Mouse (Mus musculus) ovary, postnatal 10 days (tissue): Measurements from ENCODE around the gene Arid3b.
"Not testable (repeated sequence)": the region's sequence is repeated elsewhere in the genome, so short reads cannot be mapped to it uniquely, and the experiment has no call there.

ENCODE experiments used
- DNase-seq: peaks from one replicate; pipeline ENCODE4 v3.0.0; 2022; ENCODE audit warnings: low spot score

Arid3b gene

DNA sequence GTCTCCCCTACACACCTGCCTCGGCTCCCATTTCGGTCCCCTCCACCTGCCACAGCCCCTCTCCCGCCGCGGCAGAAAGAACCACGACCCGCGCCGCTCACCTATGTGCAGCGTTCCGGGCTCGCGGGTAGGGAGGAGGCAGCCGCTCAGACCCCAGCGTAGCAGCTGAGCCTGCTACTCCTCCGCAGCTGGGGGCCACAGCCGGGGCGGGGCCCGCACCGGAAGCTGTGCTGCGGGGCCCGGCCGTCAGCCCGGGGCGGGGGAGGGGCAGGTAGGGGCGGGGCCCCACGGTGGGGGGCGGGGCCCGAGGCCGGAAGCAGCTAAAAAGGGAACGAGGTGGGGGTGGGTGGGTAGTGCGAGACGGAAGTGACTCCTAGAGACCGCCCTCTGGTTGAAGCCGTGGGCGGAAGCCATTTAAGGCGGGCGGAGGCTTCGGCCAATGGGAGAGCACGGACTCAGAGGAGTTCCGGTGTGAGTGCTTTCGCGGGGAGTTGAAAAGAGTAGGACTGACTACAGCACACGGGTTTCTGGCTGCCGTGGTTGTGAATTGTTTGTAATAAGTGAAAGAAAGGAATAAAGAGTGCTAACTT, at the start of gene Arid3b:
Arid3b (minus strand) TSS at position 213 of the 590 bp plus-strand sequence.
- DNase-seq = peak; percentile 64

DNA sequence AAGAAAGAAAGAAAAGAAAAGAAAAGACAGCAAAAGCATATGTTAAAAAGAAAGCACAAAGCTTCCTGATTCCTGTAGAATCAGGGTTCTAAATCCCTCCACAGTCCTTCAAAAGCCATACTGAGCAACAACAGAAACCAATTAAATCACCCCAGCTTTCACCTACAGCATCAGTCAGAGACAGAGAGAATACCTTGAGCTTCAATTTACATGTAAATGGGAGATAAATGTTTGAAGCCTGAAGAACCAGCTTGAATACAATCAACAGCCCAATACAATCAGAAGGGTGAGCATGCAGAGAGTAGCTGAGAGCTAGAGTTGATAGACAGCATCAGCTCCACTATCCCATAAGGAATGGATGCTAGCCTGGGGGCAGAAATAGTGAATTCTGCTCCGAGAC, 46.8 kb upstream of the Arid3b start:
- DNase-seq = no peak

DNA sequence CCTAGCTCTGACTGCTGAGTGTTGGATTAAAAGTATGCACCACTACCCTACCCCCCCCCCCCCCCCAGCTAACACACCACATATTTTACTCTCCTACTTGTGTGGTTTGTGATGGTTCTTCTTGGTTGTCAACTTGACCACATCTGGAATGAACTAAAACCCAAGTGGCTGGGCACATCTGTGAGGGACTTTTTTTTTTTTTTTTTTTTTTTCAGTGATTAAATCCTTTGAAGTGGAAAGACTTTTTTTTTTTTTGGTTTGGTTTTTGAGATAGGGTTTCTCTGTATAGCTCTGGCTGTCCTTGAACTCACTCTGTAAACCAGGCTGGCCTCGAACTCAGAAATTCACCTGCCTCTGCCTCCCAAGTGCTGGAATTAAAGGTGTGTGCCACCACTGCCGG, 45.2 kb upstream of the Arid3b start:
- DNase-seq = not testable (repeated sequence)

DNA sequence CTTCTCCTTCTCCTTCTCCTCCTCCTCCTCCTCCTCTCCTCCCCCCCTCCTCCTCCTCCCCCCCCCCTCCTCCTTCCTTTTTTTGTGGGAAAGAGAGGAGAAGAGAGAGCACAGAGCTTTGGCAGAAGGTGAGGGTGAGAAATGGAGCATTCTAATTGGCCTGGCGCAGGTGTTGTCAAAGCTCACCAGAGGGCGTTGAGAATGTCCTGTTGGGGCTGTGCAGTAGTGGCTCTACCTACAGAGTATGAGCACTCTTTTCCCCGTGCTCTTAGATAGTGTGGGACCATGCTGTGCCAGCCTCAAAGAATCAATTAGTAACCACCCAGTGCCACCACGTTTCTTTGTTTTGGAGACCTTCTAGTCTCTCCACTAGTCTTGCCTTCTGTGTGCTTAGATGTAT, 43.7 kb upstream of the Arid3b start:
- no peak for DNase-seq

DNA sequence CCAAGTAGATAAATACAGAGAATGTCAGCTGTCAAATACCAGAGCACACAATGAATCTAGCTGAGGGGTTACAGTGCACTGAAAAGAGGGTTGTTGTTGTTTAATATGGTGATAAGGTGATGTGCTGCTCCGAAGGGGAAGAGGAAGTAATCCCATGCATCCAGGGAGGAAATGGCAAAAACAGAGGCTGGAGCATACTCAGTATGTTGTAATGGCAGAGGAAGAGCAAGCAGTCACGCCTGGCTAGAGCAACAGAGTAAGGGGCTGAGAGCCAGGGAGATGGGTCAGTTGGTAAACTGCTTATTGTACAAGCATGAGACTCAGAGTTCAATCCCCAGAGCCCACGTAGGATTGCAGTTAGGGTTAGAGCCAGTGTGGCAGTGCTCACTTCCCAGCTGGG, 42.6 kb upstream of the Arid3b start:
- no peak for DNase-seq

DNA sequence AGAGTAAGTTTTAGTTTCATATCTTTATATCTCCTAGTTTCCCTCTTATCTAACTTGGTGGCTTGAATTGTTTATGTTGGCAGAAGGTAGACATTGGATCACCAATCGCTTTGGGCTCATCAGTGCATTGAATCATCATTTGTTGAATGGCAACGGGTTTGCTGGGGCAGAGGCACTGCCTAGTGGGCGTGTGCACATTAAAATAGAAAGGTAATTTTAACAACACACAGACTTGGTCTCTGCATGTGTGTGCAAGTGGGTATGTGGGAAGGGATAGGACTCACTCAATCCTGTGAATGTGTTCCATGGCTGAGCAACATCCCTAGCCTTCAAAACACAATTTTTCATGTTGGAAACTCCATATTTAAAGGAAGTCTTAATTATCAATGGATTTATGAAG, 38.4 kb upstream of the Arid3b start:
- no peak for DNase-seq

DNA sequence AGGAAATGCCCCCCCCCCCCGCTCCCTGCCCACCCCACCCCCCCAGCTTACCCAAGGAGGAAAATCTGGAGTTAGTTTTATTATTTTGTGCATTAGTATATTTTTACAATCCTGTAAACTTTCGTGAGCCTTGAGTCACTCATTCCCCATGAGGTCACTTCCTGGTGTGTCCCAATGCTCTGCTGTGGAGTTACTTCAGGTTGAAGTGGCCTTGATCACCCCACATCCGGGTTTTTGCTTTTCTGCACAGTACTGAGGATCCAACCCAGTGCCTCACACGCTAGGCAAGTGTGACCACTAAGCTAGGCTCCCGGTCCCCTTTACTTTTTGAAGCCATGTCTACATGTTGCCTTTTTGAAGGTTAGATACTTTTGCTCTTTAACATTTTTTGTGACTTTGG, 37.5 kb upstream of the Arid3b start:
- DNase-seq = no peak

DNA sequence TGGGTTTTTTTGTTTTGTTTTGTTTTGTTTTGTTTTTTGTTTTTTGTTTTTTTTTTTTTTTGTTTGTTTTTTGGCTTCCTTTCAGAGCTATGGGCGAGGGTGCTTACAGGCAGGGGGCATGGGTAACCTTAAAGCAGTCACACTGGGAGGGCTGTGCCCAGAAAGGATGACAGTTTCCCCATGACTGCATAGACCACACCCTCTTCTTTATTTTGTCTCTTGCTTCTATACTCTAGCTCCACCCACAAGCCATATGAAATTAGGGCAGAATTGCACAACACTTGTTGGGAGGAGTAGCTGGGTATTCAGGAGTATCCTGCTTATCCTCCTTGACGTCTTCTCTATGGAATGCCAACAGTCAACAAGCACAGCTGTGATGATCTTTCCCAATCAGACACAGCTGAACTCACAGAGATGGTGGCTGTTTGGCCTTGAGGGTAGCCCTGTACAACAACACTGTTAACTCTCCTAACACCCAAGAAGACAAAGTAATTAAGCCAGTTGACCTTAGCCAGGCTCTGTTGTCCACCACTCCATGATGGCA, 33.8 kb upstream of the Arid3b start:
- DNase-seq = no peak

DNA sequence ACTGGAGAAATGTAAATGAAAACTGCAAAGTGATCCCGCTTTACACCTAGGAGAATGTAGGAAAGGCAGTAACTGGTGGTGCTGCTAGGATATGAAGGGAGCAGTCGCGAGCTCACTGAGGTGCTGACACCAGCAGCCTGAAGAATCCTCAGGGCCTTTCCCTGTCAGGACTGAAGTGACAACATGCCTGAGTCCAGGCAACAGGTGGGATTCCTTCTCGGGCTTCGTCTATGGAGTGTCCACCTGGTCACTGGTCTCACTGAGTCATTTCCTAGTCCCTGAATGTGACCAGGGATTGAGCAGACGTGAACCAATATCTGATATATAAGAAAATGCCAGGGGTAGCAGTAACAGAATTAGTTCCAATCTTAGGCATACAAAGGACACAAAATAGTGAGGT, 32.2 kb upstream of the Arid3b start:
- no peak for DNase-seq

DNA sequence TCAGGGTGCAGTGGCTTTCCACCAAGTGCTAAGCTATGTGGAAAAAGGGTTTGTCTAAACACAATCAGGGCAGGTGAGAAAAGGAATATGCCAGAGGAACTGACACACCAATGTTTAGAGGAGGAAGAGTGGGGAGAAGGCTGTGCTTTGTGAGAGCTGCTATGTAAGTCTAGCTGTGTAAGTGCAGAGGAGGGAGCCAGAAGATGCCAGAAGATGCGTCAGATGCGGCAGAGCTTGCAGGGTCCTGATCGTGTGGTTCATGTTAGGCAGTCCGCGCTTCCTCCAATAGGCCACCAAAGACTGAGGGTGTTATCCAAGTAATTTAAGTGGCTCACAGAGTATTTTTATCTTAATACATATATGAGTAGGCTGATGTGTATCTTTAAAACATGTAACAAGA, 31.3 kb upstream of the Arid3b start:
- DNase-seq = no peak

DNA sequence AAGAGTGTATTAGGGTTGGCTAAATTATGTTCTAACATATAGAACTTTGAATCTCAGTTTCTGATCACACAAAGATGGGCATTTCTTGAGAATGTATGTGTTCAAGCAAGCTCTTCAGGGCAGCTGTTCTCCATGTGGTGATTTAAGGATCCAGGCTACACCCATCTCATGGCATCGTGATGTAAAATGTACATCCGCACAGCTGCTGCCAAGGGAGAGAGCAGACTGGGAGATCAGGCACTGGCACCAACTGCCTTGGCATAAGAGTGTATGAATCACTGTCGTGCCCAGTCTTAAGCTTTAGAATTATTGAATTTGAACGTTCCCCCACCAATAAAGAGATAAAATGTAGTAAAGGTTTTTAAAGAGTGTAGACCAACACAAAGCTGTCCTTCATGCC, 30.6 kb upstream of the Arid3b start:
- no peak for DNase-seq

DNA sequence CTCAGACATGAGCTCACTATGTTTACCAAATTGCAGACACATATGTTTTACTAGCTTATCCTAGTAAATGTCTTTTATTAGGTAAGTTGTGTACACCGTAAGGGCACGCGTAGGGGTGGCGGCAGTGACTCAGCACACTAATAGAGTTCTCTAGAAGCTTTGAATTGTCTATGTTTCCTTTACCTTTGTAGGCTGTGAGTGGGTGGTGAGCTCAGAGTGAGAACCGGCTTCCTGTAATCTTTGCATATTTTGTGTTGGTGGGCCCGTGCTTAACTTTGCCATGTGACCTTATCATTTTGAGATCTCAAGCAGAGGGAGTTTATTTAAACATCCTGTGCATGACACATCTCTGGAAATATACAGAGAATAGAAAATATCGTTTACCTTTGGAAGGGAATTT, 29.9 kb upstream of the Arid3b start:
- no peak for DNase-seq

DNA sequence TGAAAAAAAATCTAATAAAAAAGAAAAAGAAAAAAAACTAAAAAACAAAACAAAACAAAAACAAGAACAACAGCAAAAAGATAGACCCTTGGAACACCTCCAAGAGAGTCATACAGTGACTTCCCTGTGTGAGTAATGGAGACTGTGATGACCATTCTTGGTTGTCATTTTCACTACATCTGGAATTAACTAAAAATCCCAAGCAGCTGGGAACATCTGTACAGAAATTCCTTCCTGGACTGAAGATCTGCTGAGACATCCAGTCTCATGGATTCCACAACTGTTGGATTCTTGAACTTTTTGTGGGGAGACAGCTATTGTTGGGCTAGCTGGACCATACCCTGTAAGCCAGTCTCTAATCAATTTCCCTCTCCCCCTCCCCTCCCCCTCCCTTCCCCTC, 27.7 kb upstream of the Arid3b start:
- DNase-seq = no peak

DNA sequence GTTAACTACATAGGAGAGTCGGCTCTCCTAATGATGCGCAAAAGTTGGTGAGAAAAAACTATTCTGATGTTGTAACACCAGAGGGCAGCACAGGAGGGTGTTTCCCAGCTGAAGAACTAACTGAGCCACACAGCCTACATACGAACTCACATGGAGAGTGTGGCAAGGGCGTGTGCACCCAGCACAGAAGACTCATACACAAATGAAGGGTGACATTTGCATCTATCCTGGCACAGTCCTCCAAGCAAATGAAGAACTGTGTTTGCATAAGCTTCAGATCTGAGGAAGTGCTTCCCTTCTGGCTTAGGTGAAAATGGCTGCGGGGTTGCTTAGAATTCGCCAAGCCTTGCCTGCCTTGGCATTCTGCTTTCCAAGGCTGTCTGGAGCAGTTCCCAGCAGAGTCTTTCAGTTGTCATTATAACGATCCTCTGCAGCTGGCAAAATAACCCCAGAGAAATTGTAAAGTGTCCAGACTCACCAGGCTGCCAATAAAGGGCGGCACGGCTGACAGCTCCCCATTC, 25.4 kb upstream of the Arid3b start:
- no peak for DNase-seq

DNA sequence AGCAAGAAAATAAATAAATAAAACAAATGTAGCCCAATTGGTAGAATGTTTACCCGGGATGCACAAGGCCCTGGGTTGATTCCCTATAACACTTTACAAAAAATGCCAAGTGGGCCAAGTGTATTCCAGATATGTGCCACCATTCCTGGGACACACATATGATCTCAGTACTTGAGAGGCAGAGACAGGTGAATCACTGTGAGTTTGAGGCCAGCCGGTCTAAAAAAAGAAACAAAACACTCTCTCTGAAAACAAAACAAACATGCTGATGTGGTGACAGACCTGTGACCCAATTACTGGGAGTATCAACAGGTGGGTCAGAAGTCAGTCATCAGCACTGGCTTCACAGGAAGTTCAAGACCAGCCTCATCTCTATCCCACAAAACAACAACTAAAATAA, 19.9 kb upstream of the Arid3b start:
- no peak for DNase-seq

DNA sequence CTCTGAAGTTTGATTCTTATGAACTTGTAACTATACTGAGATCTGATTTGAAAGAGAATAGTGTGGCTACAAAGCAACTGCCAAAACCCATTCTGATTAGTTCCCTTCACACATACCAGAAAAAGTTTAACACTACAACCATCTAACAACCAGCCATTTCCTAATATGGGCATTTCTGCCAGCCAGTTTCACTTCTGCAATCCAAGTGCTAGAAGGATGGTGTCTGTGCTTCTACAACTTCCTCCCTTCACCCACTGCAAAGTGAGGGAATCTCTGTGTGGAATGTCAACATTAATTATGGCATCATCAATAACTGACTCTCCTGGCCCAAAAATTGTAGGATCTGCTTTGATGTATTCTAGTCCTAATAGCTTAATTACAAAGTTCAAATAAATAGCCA, 17.7 kb upstream of the Arid3b start:
- DNase-seq = no peak

DNA sequence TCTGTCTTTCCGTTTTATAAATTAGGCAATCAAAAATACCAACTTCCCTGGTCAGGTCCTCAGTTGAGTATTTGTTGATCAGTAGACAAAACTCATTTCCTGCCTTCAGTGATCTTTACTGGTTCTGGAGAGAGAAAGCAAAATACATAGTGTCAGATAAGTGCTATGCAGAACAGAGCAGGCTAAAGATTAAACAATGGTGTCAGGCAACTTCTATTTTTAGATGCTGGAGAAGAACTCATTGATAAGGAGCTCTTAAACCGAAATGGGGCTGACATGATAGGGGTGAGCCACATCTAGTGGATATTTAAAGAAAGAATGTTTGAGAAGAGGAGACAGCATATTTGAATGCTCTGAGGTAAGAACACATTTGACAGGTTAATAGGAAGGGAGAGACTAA, 2.4 kb upstream of the Arid3b start:
- no peak for DNase-seq

DNA sequence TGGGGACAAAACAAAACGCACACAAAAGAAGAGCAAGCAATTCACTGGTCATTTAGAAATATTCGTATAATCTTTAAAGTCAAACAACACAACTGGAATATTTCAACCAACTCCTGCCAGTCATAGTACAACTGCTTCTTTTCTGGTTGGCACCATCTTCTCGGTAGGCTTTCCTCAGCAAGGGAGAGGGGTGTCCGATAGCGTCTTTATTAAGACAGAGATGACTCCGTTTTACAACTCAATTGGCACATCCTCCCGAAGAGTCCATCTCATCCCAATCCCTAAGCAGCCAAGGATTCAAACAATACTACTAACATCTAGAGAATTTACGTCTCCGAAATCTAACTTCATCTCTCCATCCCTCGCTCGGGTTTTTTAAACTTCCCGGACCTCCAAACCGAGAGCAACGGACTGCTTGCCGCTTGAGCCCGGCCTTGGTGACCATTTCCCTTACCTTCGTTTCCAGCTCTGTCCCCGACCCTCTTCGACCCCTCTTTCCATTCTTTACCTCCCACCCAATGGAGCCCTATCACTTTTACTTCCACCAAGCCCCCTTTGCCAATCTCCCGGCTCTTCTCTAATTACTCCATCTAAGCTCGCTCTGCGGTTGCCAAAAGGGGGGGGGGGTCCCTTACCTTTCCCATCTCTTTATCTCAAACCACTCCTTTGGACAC, 615 bp downstream of the Arid3b start:
- no peak for DNase-seq

DNA sequence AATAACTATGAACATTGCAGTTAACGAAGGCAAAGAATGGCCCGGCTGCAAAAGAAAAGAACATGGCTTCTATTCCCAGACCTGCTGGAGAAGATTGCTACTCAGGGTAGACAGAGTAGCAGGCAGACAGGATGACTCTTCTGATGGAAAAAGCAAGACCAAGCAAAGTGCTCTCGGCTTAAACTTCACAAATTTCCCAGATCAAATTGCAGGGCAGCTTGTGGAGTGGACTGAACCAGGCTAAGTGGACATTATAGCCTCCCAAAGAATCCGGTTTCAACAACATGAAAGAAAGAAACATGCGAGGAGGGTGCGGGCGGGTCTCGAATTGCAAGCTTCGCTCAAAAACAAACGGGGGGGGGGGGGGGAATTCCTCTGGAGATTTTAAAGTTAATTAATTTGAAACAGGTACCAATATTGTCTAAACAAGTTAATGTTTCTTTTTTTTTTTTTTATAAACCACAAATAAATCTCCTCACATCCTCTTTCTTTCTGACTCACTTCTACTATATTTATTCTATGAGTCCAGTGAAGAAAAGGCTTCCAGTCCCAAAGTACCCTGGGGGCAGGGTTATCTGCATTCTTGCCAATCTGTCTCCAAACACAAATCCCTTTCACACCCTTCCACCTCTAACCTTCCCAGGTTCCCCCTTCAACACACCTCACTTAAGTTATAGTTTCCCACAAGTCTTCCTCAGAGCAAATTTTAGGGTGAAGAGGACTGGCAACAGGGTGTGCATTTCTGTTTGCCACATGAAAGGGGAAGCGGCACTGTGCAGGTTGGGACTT, 1.8 kb downstream of the Arid3b start:
- no peak for DNase-seq

DNA sequence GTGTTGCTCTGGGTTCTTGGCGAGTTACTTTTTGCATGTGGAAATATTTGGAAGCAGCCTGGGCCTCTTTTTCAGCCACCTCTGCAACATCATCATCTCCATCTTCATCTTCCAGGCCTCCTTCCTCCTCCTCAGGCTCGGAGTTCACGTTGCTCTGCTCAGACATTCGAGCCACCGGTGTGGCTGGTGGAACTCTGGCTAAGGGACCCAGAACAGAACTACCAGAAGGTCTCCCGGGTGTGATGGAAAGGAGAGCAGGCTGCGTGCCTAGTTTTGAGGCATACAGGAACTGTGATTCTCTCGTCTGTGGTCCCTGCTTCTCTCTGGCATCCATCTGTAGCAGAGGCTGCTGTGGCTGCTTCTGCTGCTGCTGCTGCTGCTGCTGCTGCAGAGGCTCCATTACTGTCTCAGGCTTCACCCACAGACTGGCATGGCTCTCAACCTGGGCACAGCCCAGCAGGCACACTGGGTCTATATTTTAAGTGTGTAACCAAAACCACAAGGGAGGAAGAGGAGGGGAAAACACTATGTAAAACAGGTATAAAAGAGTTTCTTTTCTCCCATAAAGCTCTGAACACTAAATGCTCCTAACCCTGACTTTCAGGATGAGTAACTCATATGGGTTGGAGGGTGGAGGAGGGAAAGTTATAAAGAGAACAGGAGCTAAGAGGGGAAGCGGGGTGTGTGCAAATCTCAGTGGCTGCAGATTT, 2.7 kb downstream of the Arid3b start:
- no peak for DNase-seq

DNA sequence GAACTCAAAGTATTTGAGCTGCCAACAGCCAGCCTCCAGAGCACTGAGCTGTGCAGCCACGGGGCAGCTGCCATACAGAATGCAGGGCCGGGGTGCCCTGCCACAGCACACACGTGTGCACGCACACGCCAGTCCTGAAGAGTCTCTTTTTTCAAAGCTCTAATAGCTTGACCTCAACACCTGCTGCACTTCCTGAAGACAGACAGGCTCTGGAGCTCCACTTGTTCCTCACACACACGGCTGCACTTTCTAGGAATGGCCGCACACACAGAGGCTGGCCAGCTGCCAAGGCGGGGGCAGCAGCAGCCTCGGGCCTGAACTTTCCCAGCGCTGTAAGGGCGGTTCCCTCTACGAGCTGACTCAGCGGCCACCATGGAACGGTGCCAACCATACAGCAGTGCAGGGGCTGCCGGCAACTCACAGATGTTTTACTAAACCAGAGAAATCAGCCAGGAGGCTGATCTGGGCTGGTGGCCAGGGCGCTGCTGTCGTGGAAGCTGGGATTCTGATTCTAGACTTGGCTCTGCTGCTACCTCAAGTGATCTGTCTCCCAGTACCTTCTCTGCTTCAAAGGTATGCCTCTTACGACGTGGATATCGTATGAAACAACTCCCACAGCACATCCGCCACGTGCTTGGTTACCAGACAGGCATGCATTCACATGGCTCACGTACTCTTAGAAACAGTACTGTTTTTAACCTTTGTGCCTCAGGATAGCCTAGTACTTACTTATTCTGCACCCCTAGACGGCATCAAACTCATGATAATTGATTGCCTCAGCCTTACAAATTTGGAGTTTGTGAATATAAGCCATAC, 5.1 kb downstream of the Arid3b start:
- peak; percentile 94 for DNase-seq
